16 mouse cellular contexts compared by ENCODE assay signal in genomic region chr9:61511436-61511835, GRCm38 (mm10).
DNase-seq lines count a peak whose midpoint lies in the region; ATAC-seq lines count a peak whose summit lies in the region.
"Had no signal": no experiment of that assay in that cellular context is flagged by ENCODE, and none has a peak within 500 bp of the region (broad histone marks: within the 10 kb centered on the region; RNA-seq: fewer than 3 reads in every experiment).

No protein-coding gene starts in this region.

- ATAC-seq in forebrain, embryonic 13.5 days: no peak
- ATAC-seq in midbrain, embryonic 11.5 days (ENCODE audit: low FRiP score): no peak
- ATAC-seq in midbrain, embryonic 14.5 days (ENCODE audit: low FRiP score, low TSS enrichment): no peak
- 0 out of 2 replicates have a peak, but pooled peaks have one; percentile 27 for ATAC-seq in embryonic facial prominence, embryonic 15.5 days (ENCODE audit: insufficient number of reproducible peaks, low FRiP score, low TSS enrichment, low read depth)
- ATAC-seq: activated CD4-positive, CD25-positive, alpha-beta regulatory T cell, adult 4 months had no signal

- 0 out of 2 replicates have a peak overlapping the region, but pooled peaks have one; percentile 12 for H3K9ac ChIP-seq in forebrain, embryonic 13.5 days
- H3K9ac ChIP-seq in midbrain, embryonic 11.5 days (ENCODE audit: low read length): no peak overlapping the region
- H3K9ac ChIP-seq in midbrain, embryonic 14.5 days (replicated peaks; ENCODE audit: low read length): no peak overlapping the region
- H3K9ac ChIP-seq in embryonic facial prominence, embryonic 15.5 days: no peak overlapping the region
- H3K9ac ChIP-seq: heart, embryonic 12.5 days; hindbrain, embryonic 15.5 days; limb, embryonic 13.5 days; lung, embryonic 14.5 days had no signal

- H3K4me3 ChIP-seq in forebrain, embryonic 13.5 days: no peak overlapping the region
- no peak overlapping the region for H3K4me3 ChIP-seq in forebrain, embryonic 10.5 days
- no peak overlapping the region for H3K4me3 ChIP-seq in midbrain, embryonic 11.5 days (ENCODE audit: low read depth, low read length)
- H3K4me3 ChIP-seq in midbrain, embryonic 14.5 days (replicated peaks; ENCODE audit: low read depth, low read length): no peak overlapping the region
- no peak overlapping the region for H3K4me3 ChIP-seq in embryonic facial prominence, embryonic 15.5 days (replicated peaks)
- H3K4me3 ChIP-seq: heart, embryonic 12.5 days; hindbrain, embryonic 15.5 days; limb, embryonic 13.5 days had no signal

- no peak overlapping the region for H3K4me2 ChIP-seq in forebrain, embryonic 13.5 days
- no peak overlapping the region for H3K4me2 ChIP-seq in midbrain, embryonic 11.5 days
- H3K4me2 ChIP-seq in midbrain, embryonic 14.5 days (ENCODE audit: low read length): no peak overlapping the region
- no peak overlapping the region for H3K4me2 ChIP-seq in embryonic facial prominence, embryonic 15.5 days (replicated peaks)
- H3K4me2 ChIP-seq: heart, embryonic 12.5 days; hindbrain, embryonic 15.5 days; limb, embryonic 13.5 days; lung, embryonic 14.5 days had no signal

- no peak for DNase-seq in forebrain, embryonic 10.5 days (ENCODE audit: extremely low spot score, low spot score)
- DNase-seq in midbrain, embryonic 11.5 days (ENCODE audit: low spot score, missing footprints): peak; percentile 72
- no peak for DNase-seq in midbrain, embryonic 14.5 days
- no peak for DNase-seq in urinary bladder, postnatal 14 days (ENCODE audit: low spot score)
- DNase-seq in left cerebral cortex, adult 11 months (ENCODE audit: low spot score): no peak
- DNase-seq: cerebellum, adult 18-20 months; gastrocnemius, postnatal 14 days; kidney, postnatal 10 days; lung, embryonic 14.5 days; thymus, postnatal 4 days had no signal

- H3K36me3 ChIP-seq in forebrain, embryonic 13.5 days (ENCODE audit: poor library complexity, severe bottlenecking): no peaks in the 10 kb centered on the region
- no peaks in the 10 kb centered on the region for H3K36me3 ChIP-seq in forebrain, embryonic 10.5 days (replicated peaks)
- no peaks in the 10 kb centered on the region for H3K36me3 ChIP-seq in midbrain, embryonic 11.5 days (ENCODE audit: control insufficient read depth, insufficient read depth, low read length)
- H3K36me3 ChIP-seq in midbrain, embryonic 14.5 days (ENCODE audit: control insufficient read depth, insufficient read depth, low read length): no peaks in the 10 kb centered on the region
- H3K36me3 ChIP-seq in embryonic facial prominence, embryonic 15.5 days: no peaks in the 10 kb centered on the region
- H3K36me3 ChIP-seq: heart, embryonic 12.5 days; hindbrain, embryonic 15.5 days; limb, embryonic 13.5 days had no signal

- H3K4me1 ChIP-seq in forebrain, embryonic 13.5 days: peaks cover 33% of the 10 kb centered on the region
- H3K4me1 ChIP-seq in forebrain, embryonic 10.5 days: peaks cover 30% of the 10 kb centered on the region
- H3K4me1 ChIP-seq in midbrain, embryonic 11.5 days (ENCODE audit: control insufficient read depth, insufficient read depth, low read length): peaks cover 11% of the 10 kb centered on the region; the same call in 1 of the 2 replicates
- peaks cover 17% of the 10 kb centered on the region for H3K4me1 ChIP-seq in midbrain, embryonic 14.5 days (ENCODE audit: control insufficient read depth, insufficient read depth, low read length)
- H3K4me1 ChIP-seq in embryonic facial prominence, embryonic 15.5 days: peaks cover 14% of the 10 kb centered on the region

- peak overlapping the region; percentile 33 for H3K27ac ChIP-seq in forebrain, embryonic 13.5 days
- no peak overlapping the region for H3K27ac ChIP-seq in forebrain, embryonic 10.5 days
- H3K27ac ChIP-seq in midbrain, embryonic 11.5 days (ENCODE audit: low read depth, low read length): no peak overlapping the region
- H3K27ac ChIP-seq in midbrain, embryonic 14.5 days (replicated peaks; ENCODE audit: low read depth, low read length): no peak overlapping the region
- H3K27ac ChIP-seq in embryonic facial prominence, embryonic 15.5 days (replicated peaks): no peak overlapping the region
- H3K27ac ChIP-seq: hindbrain, embryonic 15.5 days; limb, embryonic 13.5 days had no signal

- no peaks in the 10 kb centered on the region for H3K9me3 ChIP-seq in forebrain, embryonic 13.5 days (replicated peaks)
- peaks cover 3% of the 10 kb centered on the region; the same call in 1 of the 2 replicates for H3K9me3 ChIP-seq in forebrain, embryonic 10.5 days
- no peaks in the 10 kb centered on the region for H3K9me3 ChIP-seq in midbrain, embryonic 11.5 days (ENCODE audit: control insufficient read depth, low read length)
- H3K9me3 ChIP-seq in midbrain, embryonic 14.5 days (ENCODE audit: control insufficient read depth, low read length): no peaks in the 10 kb centered on the region
- H3K9me3 ChIP-seq in embryonic facial prominence, embryonic 15.5 days (replicated peaks): no peaks in the 10 kb centered on the region
- H3K9me3 ChIP-seq: heart, embryonic 12.5 days; hindbrain, embryonic 15.5 days; limb, embryonic 13.5 days had no signal

- H3K27me3 ChIP-seq in forebrain, embryonic 13.5 days: peaks cover 35% of the 10 kb centered on the region
- H3K27me3 ChIP-seq in forebrain, embryonic 10.5 days (ENCODE audit: poor library complexity, severe bottlenecking): peaks cover 95% of the 10 kb centered on the region
- H3K27me3 ChIP-seq in midbrain, embryonic 11.5 days (ENCODE audit: control insufficient read depth, insufficient read depth, low read length): peaks cover 5% of the 10 kb centered on the region; the same call in 1 of the 2 replicates
- no peaks in the 10 kb centered on the region for H3K27me3 ChIP-seq in midbrain, embryonic 14.5 days (ENCODE audit: control insufficient read depth, insufficient read depth, low read length)
- peaks cover 22% of the 10 kb centered on the region for H3K27me3 ChIP-seq in embryonic facial prominence, embryonic 15.5 days
